Mouse (Mus musculus): ENCODE results near the gene Ndufb4. TPM values are rescaled to one million over a fixed set of nuclear protein-coding genes. Genes with fewer than 3 reads are reported as not detected.

Ndufb4 gene
- 76.5 and 94.2 TPM in 2 replicates for polyA plus RNA-seq (2015; fragmentation: Nextera tagmentation; extraction: Ambion mirVana)

GRCm38 (mm10) chr16:37653731-37654657 lies at the start of gene Ndufb4:
Ndufb4 (minus strand) TSS chr16:37654453.

Other genes with a start within 250 kb of the Ndufb4 start
- 9.7 and 12.1 TPM in 2 replicates for gene Gtf2e1, start 114.7 kb downstream of the Ndufb4 start, polyA plus RNA-seq (2015; fragmentation: Nextera tagmentation; extraction: Ambion mirVana)
- 11.1 and 11.7 TPM in 2 replicates for gene Rabl3, start 114.6 kb downstream of the Ndufb4 start, polyA plus RNA-seq (2015; fragmentation: Nextera tagmentation; extraction: Ambion mirVana)
- gene Hgd, start 74.3 kb downstream of the Ndufb4 start, polyA plus RNA-seq (2015; fragmentation: Nextera tagmentation; extraction: Ambion mirVana) = 0.21 and 0.60 TPM in 2 replicates
- gene Fstl1, start 122.4 kb upstream of the Ndufb4 start, polyA plus RNA-seq (2015; fragmentation: Nextera tagmentation; extraction: Ambion mirVana) = 499 and 632 TPM in 2 replicates
- not detected in 2 replicates for gene Gm36028, start 206.7 kb upstream of the Ndufb4 start, polyA plus RNA-seq (2015; fragmentation: Nextera tagmentation; extraction: Ambion mirVana)
- 26.7 and 34.7 TPM in 2 replicates for gene Lrrc58, start 213.9 kb upstream of the Ndufb4 start, polyA plus RNA-seq (2015; fragmentation: Nextera tagmentation; extraction: Ambion mirVana)